Mouse (Mus musculus) right cerebral cortex, adult 2 months (tissue): Measurements from ENCODE around the gene Phlda3.
A peak's percentile ranks its signal among the peaks of the same experiment; 100 is the strongest.

Experiments
- DNase-seq, 2 experiments: peaks; one replicate each; pipeline ENCODE4 v3.0.0; 2021 to 2022; ENCODE audit warnings: low spot score in 2 of 2

Phlda3 gene

GRCm38 (mm10) chr1:135765645-135766591 is at the start of gene Phlda3:
Gene Phlda3 (plus strand): TSS chr1:135766119.
- peak; percentile 37 to 52 for DNase-seq

GRCm38 (mm10) chr1:135719486-135719885 is 46.4 kb upstream of the Phlda3 start:
- DNase-seq: peak; percentile 72 to 80

- DNase-seq: no peak
Observed at GRCm38 (mm10) chr1:135719983-135720382, 45.9 kb upstream of the Phlda3 start, which contains the start of gene Csrp1. Gene Csrp1 (plus strand): TSS chr1:135720061.

- no peak for DNase-seq
Observed at GRCm38 (mm10) chr1:135723016-135723415, 42.9 kb upstream of the Phlda3 start.

- no peak for DNase-seq
Observed at GRCm38 (mm10) chr1:135724134-135724533, 41.8 kb upstream of the Phlda3 start.

- DNase-seq: no peak
Observed at GRCm38 (mm10) chr1:135725324-135725723, 40.6 kb upstream of the Phlda3 start.

- no peak for DNase-seq
Observed at GRCm38 (mm10) chr1:135725936-135726335, 40.0 kb upstream of the Phlda3 start.

- DNase-seq: peak; percentile 82 to 88
Observed at GRCm38 (mm10) chr1:135728631-135729366, 37.1 kb upstream of the Phlda3 start.

- DNase-seq: no peak
Observed at GRCm38 (mm10) chr1:135729367-135729713, 36.6 kb upstream of the Phlda3 start.

- no peak for DNase-seq
Observed at GRCm38 (mm10) chr1:135729821-135730220, 36.1 kb upstream of the Phlda3 start.

- DNase-seq: no peak
Observed at GRCm38 (mm10) chr1:135730296-135730695, 35.6 kb upstream of the Phlda3 start.

- no peak for DNase-seq
Observed at GRCm38 (mm10) chr1:135731393-135731792, 34.5 kb upstream of the Phlda3 start.

GRCm38 (mm10) chr1:135731897-135732684 is 33.8 kb upstream of the Phlda3 start:
- DNase-seq: no peak

- DNase-seq: peak; percentile 47 to 65
Observed at GRCm38 (mm10) chr1:135734225-135734937, 31.5 kb upstream of the Phlda3 start.

- no peak for DNase-seq
Observed at GRCm38 (mm10) chr1:135735460-135735859, 30.5 kb upstream of the Phlda3 start.

GRCm38 (mm10) chr1:135744987-135745386 is 20.9 kb upstream of the Phlda3 start:
- DNase-seq: no peak

GRCm38 (mm10) chr1:135746248-135746647 is 19.7 kb upstream of the Phlda3 start:
- DNase-seq: no peak

- peak; percentile 93 to 95 for DNase-seq
Observed at GRCm38 (mm10) chr1:135752737-135753348, 13.1 kb upstream of the Phlda3 start.

- no peak for DNase-seq
Observed at GRCm38 (mm10) chr1:135755287-135755686, 10.6 kb upstream of the Phlda3 start.

GRCm38 (mm10) chr1:135755913-135756312 is 10.0 kb upstream of the Phlda3 start:
- DNase-seq: no peak

- no peak for DNase-seq
Observed at GRCm38 (mm10) chr1:135757287-135757686, 8.6 kb upstream of the Phlda3 start.
